Mouse (Mus musculus) limb, embryonic 13.5 days (tissue): ENCODE data around the gene Shmt2. TPM values are rescaled to one million over a fixed set of nuclear protein-coding genes. Genes with fewer than 3 reads are reported as not detected.
A peak's percentile ranks its signal among the peaks of the same experiment; 100 is the strongest.

Source experiments
- ATAC-seq: fragments of 200-750 bp; cut with Nextera tagmentation; 2 replicates; pipeline ENCODE4 v1.8.0; 2017; ENCODE audit warnings: low read depth, moderate number of reproducible peaks, moderate TSS enrichment; ENCODE audit not compliant: low FRiP score
- H3K27ac ChIP-seq: fragments of 300-500 bp; sonication (generic); 2 replicates; pipeline ENCODE4 v1.5.1; 2015; ENCODE audit warnings: inconsistent platforms, mild to moderate bottlenecking, moderate library complexity
- H3K27me3 ChIP-seq: fragments of 300-500 bp; sonication (generic); 2 replicates; pipeline ENCODE4 v1.6.1; 2015; ENCODE audit warnings: mild to moderate bottlenecking, inconsistent platforms
- H3K36me3 ChIP-seq: fragments of 300-500 bp; sonication (generic); 2 replicates; pipeline ENCODE4 v1.6.1; 2015; ENCODE audit warnings: inconsistent platforms, mild to moderate bottlenecking, moderate library complexity
- H3K4me1 ChIP-seq: fragments of 300-500 bp; sonication (generic); 2 replicates; pipeline ENCODE4 v1.6.1; 2015; ENCODE audit warnings: inconsistent platforms
- H3K4me2 ChIP-seq: fragments of 300-500 bp; sonication (generic); replicated peaks from 2 replicates; pipeline ENCODE4 v1.6.1; 2015; ENCODE audit warnings: inconsistent platforms, mild to moderate bottlenecking, moderate library complexity
- H3K4me3 ChIP-seq: fragments of 300-500 bp; sonication (generic); 2 replicates; pipeline ENCODE4 v1.5.1; 2015; ENCODE audit warnings: moderate library complexity, mild to moderate bottlenecking, inconsistent platforms
- H3K9ac ChIP-seq: fragments of 300-500 bp; sonication (generic); 2 replicates; pipeline ENCODE4 v1.6.1; 2015; ENCODE audit warnings: mild to moderate bottlenecking, inconsistent platforms
- H3K9me3 ChIP-seq: fragments of 300-500 bp; sonication (generic); 2 replicates; pipeline ENCODE4 v1.6.1; 2016; ENCODE audit warnings: inconsistent platforms
- WGBS: fragments of 180-500 bp; shearing (Covaris S2); methylation state at CpG from one replicate; pipeline ENCODE4 v1.1.7; 2015; 5-methylcytosine and 5-hydroxymethylcytosine counted together
- polyA plus RNA-seq: library from polyadenylated mRNA; unstranded; fragments of >200 nt; fragmentation: Nextera tagmentation; extraction: Ambion mirVana; gene quantifications from 2 replicates; pipeline ENCODE4 v1.2.1, GENCODE M21; 2015

The Shmt2 gene
- 97.4 and 98.1 TPM in 2 replicates for polyA plus RNA-seq

GRCm38 (mm10) chr10:127522088-127522581 lies at the start of gene Shmt2:
Gene Shmt2, minus strand, starts transcription at chr10:127522444.
- Histone ChIP-seq H3K9me3 (no peaks in the 10 kb centered on the region), H3K27ac (no peak within 1 kb of the TSS; the same call in 1 of the 2 replicates), H3K4me1 (peaks cover 46% of the 10 kb centered on the region), H3K27me3 (peaks cover 55% of the 10 kb centered on the region), H3K9ac (peak within 1 kb of the TSS; percentile 72), H3K4me2 (peak within 1 kb of the TSS; percentile 90), H3K4me3 (peak within 1 kb of the TSS; percentile 60), H3K36me3 (peaks cover 37% of the 10 kb centered on the region)
- WGBS: under 1% methylated on average over 21 of the region's 21 CpGs
- ATAC-seq: peak; percentile 78

- WGBS: 90% methylated on average over 17 of the region's 17 CpGs
These were observed 48.8 kb upstream of the Shmt2 start for GRCm38 (mm10) chr10:127570937-127571641.

GRCm38 (mm10) chr10:127570384-127570783 lies 48.1 kb upstream of the Shmt2 start:
- Histone ChIP-seq H3K9ac (no peak overlapping the region), H3K4me2 (no peak overlapping the region), H3K27ac (no peak overlapping the region), H3K27me3 (no peaks in the 10 kb centered on the region), H3K4me1 (no peaks in the 10 kb centered on the region), H3K9me3 (no peaks in the 10 kb centered on the region), H3K36me3 (peaks cover 91% of the 10 kb centered on the region), H3K4me3 (no peak overlapping the region)
- ATAC-seq: no peak
- WGBS: 63% methylated on average over 6 of the region's 6 CpGs

More at GRCm38 (mm10) chr10:127570937-127571641, 48.8 kb upstream of the Shmt2 start:
- no peak for ATAC-seq
- Histone ChIP-seq H3K27me3 (no peaks in the 10 kb centered on the region), H3K9me3 (no peaks in the 10 kb centered on the region), H3K36me3 (peaks cover 93% of the 10 kb centered on the region), H3K4me2 (no peak overlapping the region), H3K4me3 (no peak overlapping the region), H3K27ac (no peak overlapping the region), H3K4me1 (no peaks in the 10 kb centered on the region), H3K9ac (no peak overlapping the region)

GRCm38 (mm10) chr10:127569450-127569849 lies 47.2 kb upstream of the Shmt2 start:
- 34% methylated on average over 3 of the region's 3 CpGs for WGBS
- peaks cover 88% of the 10 kb centered on the region for H3K36me3 ChIP-seq

GRCm38 (mm10) chr10:127566553-127567326 lies 44.5 kb upstream of the Shmt2 start:
- H3K9me3 ChIP-seq: no peaks in the 10 kb centered on the region
- H3K27ac ChIP-seq: no peak overlapping the region
- H3K9ac ChIP-seq: no peak overlapping the region
- H3K4me2 ChIP-seq: no peak overlapping the region
- no peaks in the 10 kb centered on the region for H3K27me3 ChIP-seq
- peaks cover 8% of the 10 kb centered on the region for H3K4me1 ChIP-seq
- 95% methylated on average over 28 of the region's 28 CpGs for WGBS
- H3K4me3 ChIP-seq: no peak overlapping the region
- no peak for ATAC-seq
- H3K36me3 ChIP-seq: peaks cover 88% of the 10 kb centered on the region

More at GRCm38 (mm10) chr10:127569450-127569849, 47.2 kb upstream of the Shmt2 start:
- H3K4me1 ChIP-seq: no peaks in the 10 kb centered on the region; the same call in 1 of the 2 replicates
- H3K27ac ChIP-seq: no peak overlapping the region
- no peak for ATAC-seq
- no peak overlapping the region for H3K4me2 ChIP-seq
- H3K9me3 ChIP-seq: no peaks in the 10 kb centered on the region
- H3K4me3 ChIP-seq: no peak overlapping the region
- H3K27me3 ChIP-seq: no peaks in the 10 kb centered on the region
- no peak overlapping the region for H3K9ac ChIP-seq

GRCm38 (mm10) chr10:127564301-127564700 lies 42.1 kb upstream of the Shmt2 start:
- peaks cover 91% of the 10 kb centered on the region for H3K36me3 ChIP-seq
- ATAC-seq: peak; percentile 34; the same call in 1 of the 2 replicates
- peaks cover 8% of the 10 kb centered on the region for H3K4me1 ChIP-seq
- no peak overlapping the region for H3K4me2 ChIP-seq
- no peak overlapping the region for H3K27ac ChIP-seq
- WGBS: 55% methylated on average over 13 of the region's 13 CpGs
- no peaks in the 10 kb centered on the region for H3K27me3 ChIP-seq
- H3K4me3 ChIP-seq: no peak overlapping the region
- H3K9me3 ChIP-seq: no peaks in the 10 kb centered on the region
- no peak overlapping the region for H3K9ac ChIP-seq

- WGBS: 70% methylated on average over 8 of the region's 8 CpGs
- H3K27ac ChIP-seq: no peak overlapping the region
- H3K9me3 ChIP-seq: no peaks in the 10 kb centered on the region
- peaks cover 91% of the 10 kb centered on the region for H3K36me3 ChIP-seq
- no peak overlapping the region for H3K4me3 ChIP-seq
- H3K4me2 ChIP-seq: no peak overlapping the region
- no peak; the same call in 1 of the 2 replicates for ATAC-seq
- peaks cover 8% of the 10 kb centered on the region for H3K4me1 ChIP-seq
- H3K27me3 ChIP-seq: no peaks in the 10 kb centered on the region
- peak overlapping the region; percentile 39; the same call in 1 of the 2 replicates for H3K9ac ChIP-seq
These were observed 41.6 kb upstream of the Shmt2 start for GRCm38 (mm10) chr10:127563840-127564239.

- Histone ChIP-seq H3K27ac (no peak overlapping the region), H3K9me3 (no peaks in the 10 kb centered on the region), H3K27me3 (no peaks in the 10 kb centered on the region), H3K4me2 (no peak overlapping the region), H3K4me3 (no peak overlapping the region), H3K9ac (no peak overlapping the region), H3K36me3 (peaks cover 95% of the 10 kb centered on the region), H3K4me1 (peaks cover 8% of the 10 kb centered on the region)
- no peak for ATAC-seq
These were observed 38.9 kb upstream of the Shmt2 start for GRCm38 (mm10) chr10:127561145-127561544.

- Histone ChIP-seq H3K36me3 (peaks cover 100% of the 10 kb centered on the region), H3K4me1 (no peaks in the 10 kb centered on the region), H3K27me3 (no peaks in the 10 kb centered on the region), H3K9me3 (no peaks in the 10 kb centered on the region), H3K9ac (no peak overlapping the region), H3K4me3 (no peak overlapping the region), H3K27ac (no peak overlapping the region), H3K4me2 (no peak overlapping the region)
- 86% methylated on average over 13 of the region's 13 CpGs for WGBS
- ATAC-seq: no peak
These were observed 35.2 kb upstream of the Shmt2 start for GRCm38 (mm10) chr10:127557397-127557796.

GRCm38 (mm10) chr10:127555703-127556102 lies 33.5 kb upstream of the Shmt2 start:
- Histone ChIP-seq H3K27ac (no peak overlapping the region), H3K27me3 (no peaks in the 10 kb centered on the region), H3K4me3 (no peak overlapping the region), H3K9ac (no peak overlapping the region), H3K4me2 (no peak overlapping the region), H3K4me1 (no peaks in the 10 kb centered on the region), H3K36me3 (peaks cover 100% of the 10 kb centered on the region), H3K9me3 (no peaks in the 10 kb centered on the region)
- no peak for ATAC-seq
- 75% methylated on average over 18 of the region's 18 CpGs for WGBS

- Histone ChIP-seq H3K4me1 (no peaks in the 10 kb centered on the region), H3K36me3 (peaks cover 100% of the 10 kb centered on the region), H3K9me3 (no peaks in the 10 kb centered on the region), H3K9ac (no peak overlapping the region), H3K4me2 (no peak overlapping the region), H3K4me3 (no peak overlapping the region), H3K27ac (no peak overlapping the region), H3K27me3 (no peaks in the 10 kb centered on the region)
- WGBS: 88% methylated on average over 17 of the region's 17 CpGs
- ATAC-seq: no peak
These were observed 27.6 kb upstream of the Shmt2 start for GRCm38 (mm10) chr10:127549892-127550291.

GRCm38 (mm10) chr10:127548236-127548635 lies 26.0 kb upstream of the Shmt2 start:
- H3K9ac ChIP-seq: no peak overlapping the region
- no peaks in the 10 kb centered on the region for H3K9me3 ChIP-seq
- no peaks in the 10 kb centered on the region for H3K27me3 ChIP-seq
- no peak overlapping the region for H3K4me2 ChIP-seq
- no peak for ATAC-seq
- 96% methylated on average over 15 of the region's 15 CpGs for WGBS
- H3K4me3 ChIP-seq: no peak overlapping the region
- no peaks in the 10 kb centered on the region for H3K4me1 ChIP-seq
- no peak overlapping the region for H3K27ac ChIP-seq
- peaks cover 100% of the 10 kb centered on the region for H3K36me3 ChIP-seq
